Mouse (Mus musculus) forebrain, embryonic 14.5 days (tissue): Measurements from ENCODE around the gene Cep131. TPM values are rescaled to one million over a fixed set of nuclear protein-coding genes. Genes with fewer than 3 reads are reported as not detected.
A peak's percentile ranks its signal among the peaks of the same experiment; 100 is the strongest.

Experiments used
- ATAC-seq: fragments of 200-750 bp; cut with Nextera tagmentation; 2 replicates; pipeline ENCODE4 v1.8.0; 2017; ENCODE audit warnings: mild to moderate bottlenecking, moderate library complexity
- DNase-seq: peaks from one replicate; pipeline ENCODE4 v3.0.0-alpha.2; 2015; ENCODE audit warnings: low spot score
- H3K27ac ChIP-seq: fragments of 300-500 bp; sonication (generic); 2 replicates; pipeline ENCODE4 v1.5.1; 2014; ENCODE audit warnings: low read depth, mild to moderate bottlenecking, control low read depth, low read length, moderate library complexity
- H3K27me3 ChIP-seq: fragments of 300-500 bp; sonication (generic); replicated peaks from 2 replicates; pipeline ENCODE4 v1.6.1; 2014; ENCODE audit warnings: low read length, control low read depth, mixed read lengths; ENCODE audit not compliant: control insufficient read depth, insufficient read depth
- H3K36me3 ChIP-seq: fragments of 300-500 bp; sonication (generic); 2 replicates; pipeline ENCODE4 v1.6.1; 2014; ENCODE audit warnings: low read length, control low read depth; ENCODE audit not compliant: control insufficient read depth, insufficient read depth
- H3K4me1 ChIP-seq: fragments of 300-500 bp; sonication (generic); 2 replicates; pipeline ENCODE4 v1.6.1; 2014; ENCODE audit warnings: antibody characterized with exemption, low read length, control low read depth; ENCODE audit not compliant: control insufficient read depth, insufficient read depth
- H3K4me2 ChIP-seq: fragments of 300-500 bp; sonication (generic); 2 replicates; pipeline ENCODE4 v1.6.1; 2014; ENCODE audit warnings: mild to moderate bottlenecking, control low read depth, low read length
- H3K4me3 ChIP-seq: fragments of 300-500 bp; sonication (generic); 2 replicates; pipeline ENCODE4 v1.5.1; 2014; ENCODE audit warnings: low read depth, low read length, control low read depth
- H3K9ac ChIP-seq: fragments of 300-500 bp; sonication (generic); 2 replicates; pipeline ENCODE4 v1.6.1; 2014; ENCODE audit warnings: mild to moderate bottlenecking, low read length, control low read depth, moderate library complexity
- H3K9me3 ChIP-seq: fragments of 300-500 bp; sonication (generic); replicated peaks from 2 replicates; pipeline ENCODE4 v1.6.1; 2016; ENCODE audit warnings: low read length, control low read depth, mixed read lengths; ENCODE audit not compliant: control insufficient read depth
- WGBS: fragments of 180-500 bp; shearing (Covaris S2); extraction: QIAGEN DNeasy Blood & Tissue Kit; methylation state at CpG from one replicate; pipeline ENCODE4 v1.1.7; 2014; 5-methylcytosine and 5-hydroxymethylcytosine counted together
- polyA plus RNA-seq: library from polyadenylated mRNA; unstranded; fragments of >200 nt; fragmentation: Nextera tagmentation; extraction: Ambion mirVana; gene quantifications from 2 replicates; pipeline ENCODE4 v1.2.1, GENCODE M21; 2014

Gene Cep131
- polyA plus RNA-seq, 1 experiment from 2014 or later: 27.2 TPM

DNA sequence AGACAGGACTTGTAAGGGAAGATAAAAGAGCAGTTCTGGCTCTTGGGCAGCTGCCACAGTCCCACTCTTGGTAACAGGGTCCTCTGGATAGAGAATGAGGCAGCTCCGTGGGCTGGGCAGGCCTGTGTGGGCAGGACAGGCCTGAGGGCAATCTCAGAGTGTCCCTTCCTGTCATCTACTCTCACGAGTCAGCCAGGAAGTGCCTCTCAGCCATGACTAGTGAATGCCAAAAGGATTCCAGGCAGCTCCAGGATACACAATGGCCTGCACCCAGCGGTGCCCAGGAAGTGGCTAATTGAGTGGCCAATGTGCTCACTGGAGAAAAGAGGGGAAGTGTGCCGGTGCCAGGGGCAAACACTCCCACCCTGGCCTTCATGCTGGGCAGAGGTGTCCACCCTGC lies 47.0 kb downstream of the Cep131 start:
- Histone ChIP-seq H3K9ac (peak overlapping the region; percentile 2; the same call in 1 of the 2 replicates), H3K27me3 (no peaks in the 10 kb centered on the region), H3K4me2 (no peak overlapping the region), H3K9me3 (no peaks in the 10 kb centered on the region), H3K27ac (no peak overlapping the region), H3K4me1 (no peaks in the 10 kb centered on the region), H3K4me3 (no peak overlapping the region), H3K36me3 (no peaks in the 10 kb centered on the region)
- DNase-seq (no peak), ATAC-seq (no peak)
- 46% methylated on average over 4 of the region's 4 CpGs for WGBS

DNA sequence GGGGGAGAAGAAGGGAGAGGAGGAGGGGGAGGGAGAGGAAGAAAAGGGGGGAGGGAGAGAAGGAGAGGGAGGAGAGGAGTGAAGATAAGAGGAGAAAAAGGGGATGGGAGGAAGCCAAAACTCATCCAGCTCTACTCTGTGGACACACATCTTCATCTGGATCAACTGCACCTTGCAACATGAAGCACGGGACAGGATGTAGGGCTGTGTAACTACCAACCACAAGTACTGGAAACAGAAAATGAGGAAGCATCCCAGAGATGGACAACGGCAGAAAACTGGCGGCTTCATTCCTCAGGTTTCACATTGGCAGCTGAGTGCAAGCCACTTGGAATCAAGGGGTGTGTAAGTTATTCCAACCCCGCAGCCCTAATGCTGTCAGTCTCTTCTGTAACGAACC lies 51.9 kb downstream of the Cep131 start:
- Histone ChIP-seq H3K9ac (no peak overlapping the region), H3K27me3 (no peaks in the 10 kb centered on the region), H3K4me3 (no peak overlapping the region), H3K4me1 (no peaks in the 10 kb centered on the region), H3K4me2 (no peak overlapping the region), H3K27ac (no peak overlapping the region), H3K9me3 (no peaks in the 10 kb centered on the region), H3K36me3 (no peaks in the 10 kb centered on the region)
- DNase-seq: no peak
- 75% methylated on average over 5 of the region's 5 CpGs for WGBS
- no peak for ATAC-seq

GRCm38 (mm10) chr11:120034306-120034705 lies 52.3 kb downstream of the Cep131 start:
- H3K36me3 ChIP-seq: no peaks in the 10 kb centered on the region
- WGBS: 39% methylated on average over 3 of the region's 3 CpGs
- no peaks in the 10 kb centered on the region for H3K4me1 ChIP-seq
- DNase-seq (no peak), ATAC-seq (no peak)
- no peaks in the 10 kb centered on the region for H3K9me3 ChIP-seq
- no peaks in the 10 kb centered on the region for H3K27me3 ChIP-seq
- H3K4me3 ChIP-seq: no peak overlapping the region
- H3K9ac ChIP-seq: no peak overlapping the region
- H3K27ac ChIP-seq: no peak overlapping the region
- H3K4me2 ChIP-seq: no peak overlapping the region

- WGBS: 68% methylated on average over 3 of the region's 3 CpGs
Observed at GRCm38 (mm10) chr11:120033473-120033872, 53.2 kb downstream of the Cep131 start.

GRCm38 (mm10) chr11:120032052-120032451 lies 54.6 kb downstream of the Cep131 start:
- H3K27ac ChIP-seq: no peak overlapping the region
- DNase-seq (no peak), ATAC-seq (no peak)
- H3K4me1 ChIP-seq: no peaks in the 10 kb centered on the region
- no peak overlapping the region for H3K9ac ChIP-seq
- no peaks in the 10 kb centered on the region for H3K27me3 ChIP-seq
- H3K4me3 ChIP-seq: no peak overlapping the region
- H3K4me2 ChIP-seq: no peak overlapping the region
- H3K36me3 ChIP-seq: no peaks in the 10 kb centered on the region
- 71% methylated on average over 8 of the region's 8 CpGs for WGBS
- no peaks in the 10 kb centered on the region for H3K9me3 ChIP-seq

More at GRCm38 (mm10) chr11:120033473-120033872, 53.2 kb downstream of the Cep131 start:
- no peaks in the 10 kb centered on the region for H3K4me1 ChIP-seq
- H3K4me3 ChIP-seq: no peak overlapping the region
- ATAC-seq (no peak), DNase-seq (no peak)
- no peaks in the 10 kb centered on the region for H3K9me3 ChIP-seq
- no peaks in the 10 kb centered on the region for H3K36me3 ChIP-seq
- no peak overlapping the region for H3K27ac ChIP-seq
- no peak overlapping the region for H3K4me2 ChIP-seq
- no peak overlapping the region; the same call in 1 of the 2 replicates for H3K9ac ChIP-seq
- no peaks in the 10 kb centered on the region for H3K27me3 ChIP-seq

DNA sequence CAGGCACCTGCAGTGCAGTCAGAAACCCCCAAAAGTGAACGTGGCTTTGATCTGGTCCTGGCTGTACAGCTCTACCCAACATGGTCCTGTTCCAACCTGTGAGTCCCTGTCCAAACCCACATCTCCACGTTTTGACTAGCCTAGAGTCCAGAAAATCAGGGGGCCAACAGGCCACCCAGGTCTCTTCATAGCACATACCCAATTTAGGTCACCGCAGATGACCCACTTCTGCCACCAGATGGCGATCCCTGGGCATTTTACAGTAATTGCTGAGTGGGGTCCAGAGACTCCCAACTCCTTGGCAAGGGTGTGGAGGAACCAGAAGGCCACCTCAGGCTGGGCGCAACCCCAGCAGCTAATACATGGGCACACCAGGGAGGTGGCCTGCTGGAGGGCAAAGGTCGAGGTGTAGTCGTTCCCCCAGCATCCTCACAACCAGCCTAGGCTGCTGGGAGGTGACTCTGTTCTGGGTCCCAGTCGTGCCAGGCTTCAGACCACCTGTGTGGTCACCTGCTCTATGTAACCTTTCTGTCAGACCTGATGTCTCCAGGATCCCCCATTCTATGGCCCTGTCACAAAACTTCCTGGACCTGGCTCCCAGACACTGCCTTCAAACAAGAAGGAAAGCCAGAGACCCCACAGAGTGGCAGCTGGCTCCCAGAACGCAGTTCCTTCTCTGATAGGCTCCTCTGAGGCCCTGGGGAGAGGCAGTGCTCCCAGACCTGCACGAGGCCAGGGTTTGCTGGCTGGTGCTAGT lies 56.3 kb downstream of the Cep131 start:
- Histone ChIP-seq H3K36me3 (no peaks in the 10 kb centered on the region), H3K4me2 (no peak overlapping the region), H3K9ac (no peak overlapping the region), H3K4me3 (no peak overlapping the region), H3K4me1 (no peaks in the 10 kb centered on the region), H3K27me3 (no peaks in the 10 kb centered on the region), H3K27ac (no peak overlapping the region), H3K9me3 (no peaks in the 10 kb centered on the region)
- DNase-seq (peak; percentile 67), ATAC-seq (peak; percentile 58; the same call in 1 of the 2 replicates)
- 45% methylated on average over 10 of the region's 10 CpGs for WGBS

DNA sequence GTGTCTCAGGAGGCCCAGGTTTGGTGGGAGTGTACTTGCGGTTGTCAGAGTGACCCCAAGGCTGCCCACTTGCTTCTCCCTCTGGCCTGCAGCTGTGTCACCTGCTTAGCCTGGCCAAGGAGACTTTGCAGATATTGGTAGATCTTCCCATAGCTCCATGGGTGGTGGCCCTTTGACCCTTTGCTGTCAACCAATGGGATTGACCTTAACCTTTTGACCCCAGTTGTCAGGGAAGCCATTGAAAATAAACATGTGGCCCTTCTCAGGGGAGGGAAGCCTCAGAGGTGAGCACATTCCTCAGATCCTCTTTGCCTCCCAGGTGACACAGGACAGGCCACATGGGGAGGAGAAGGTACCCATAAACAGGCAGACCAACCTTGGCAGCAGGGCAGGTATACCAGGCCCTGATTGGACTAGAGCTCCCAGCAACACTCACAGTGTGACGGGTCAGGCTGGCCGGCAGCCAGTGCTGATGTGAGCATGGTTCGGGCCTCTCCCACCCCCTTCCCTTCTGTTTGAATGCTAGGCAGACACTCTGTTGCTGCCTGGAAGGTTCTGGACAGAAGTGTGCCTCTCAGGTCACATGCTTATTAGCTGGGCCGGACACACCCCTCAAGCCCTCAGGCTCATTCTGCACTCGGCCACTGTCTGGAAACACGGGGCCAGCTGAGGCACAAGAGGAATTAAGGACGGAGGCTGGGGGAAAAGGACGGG lies 57.0 kb downstream of the Cep131 start:
- Histone ChIP-seq H3K9ac (no peak overlapping the region), H3K4me3 (no peak overlapping the region), H3K27ac (no peak overlapping the region), H3K9me3 (no peaks in the 10 kb centered on the region), H3K4me2 (no peak overlapping the region), H3K27me3 (no peaks in the 10 kb centered on the region), H3K36me3 (no peaks in the 10 kb centered on the region), H3K4me1 (no peaks in the 10 kb centered on the region)
- 45% methylated on average over 9 of the region's 9 CpGs for WGBS
- DNase-seq: no peak
- no peak for ATAC-seq

GRCm38 (mm10) chr11:120028319-120029092 lies 58.1 kb downstream of the Cep131 start:
- H3K27me3 ChIP-seq: no peaks in the 10 kb centered on the region
- H3K9me3 ChIP-seq: no peaks in the 10 kb centered on the region
- no peaks in the 10 kb centered on the region for H3K36me3 ChIP-seq
- WGBS: 79% methylated on average over 18 of the region's 18 CpGs
- ATAC-seq: no peak
- no peak overlapping the region for H3K27ac ChIP-seq
- no peak overlapping the region for H3K4me2 ChIP-seq
- H3K4me3 ChIP-seq: no peak overlapping the region
- H3K4me1 ChIP-seq: no peaks in the 10 kb centered on the region
- H3K9ac ChIP-seq: no peak overlapping the region
- no peak for DNase-seq
